Mouse (Mus musculus) frontal cortex, adult 2 months (tissue): ENCODE results near the gene Map3k12. TPM values are rescaled to one million over a fixed set of nuclear protein-coding genes. Genes with fewer than 3 reads are reported as not detected.

Experiments
- DNase-seq, 2 experiments: peaks; one replicate each; pipeline ENCODE4 v3.0.0; 2022; ENCODE audit warnings: low spot score in 1 of 2; ENCODE audit errors: extremely low spot score in 1 of 2
- polyA plus RNA-seq: library from polyadenylated mRNA; depleted of rRNA; stranded (reverse); fragments of >200 nt; gene quantifications from 2 replicates; pipeline ENCODE4 v1.2.3, GENCODE M21; 2012; rRNA removed

The Map3k12 gene
- 83.9 and 90.8 TPM in 2 replicates for polyA plus RNA-seq

GRCm38 (mm10) chr15:102516728-102517404, at the start of gene Map3k12:
Gene Map3k12, minus strand, starts transcription at chr15:102517064.
- peak; percentile 63 to 80 for DNase-seq

GRCm38 (mm10) chr15:102563681-102564080, 46.8 kb upstream of the Map3k12 start:
- no peak for DNase-seq

GRCm38 (mm10) chr15:102563061-102563460, 46.2 kb upstream of the Map3k12 start:
- DNase-seq: no peak

- no peak for DNase-seq
Measured at GRCm38 (mm10) chr15:102562491-102562890, 45.6 kb upstream of the Map3k12 start.

GRCm38 (mm10) chr15:102557580-102557979, 40.7 kb upstream of the Map3k12 start:
- peak in 1 of 2 experiments; percentile 23 for DNase-seq

GRCm38 (mm10) chr15:102555581-102555980, 38.7 kb upstream of the Map3k12 start:
- no peak for DNase-seq

GRCm38 (mm10) chr15:102552599-102552998, 35.7 kb upstream of the Map3k12 start:
- DNase-seq: no peak

GRCm38 (mm10) chr15:102547478-102547877, 30.6 kb upstream of the Map3k12 start:
- DNase-seq: no peak

GRCm38 (mm10) chr15:102546677-102547427, 30.0 kb upstream of the Map3k12 start:
- peak; percentile 86 to 94 for DNase-seq

- DNase-seq: no peak
Measured at GRCm38 (mm10) chr15:102546246-102546645, 29.4 kb upstream of the Map3k12 start.

GRCm38 (mm10) chr15:102544801-102545200, 27.9 kb upstream of the Map3k12 start:
- no peak for DNase-seq

GRCm38 (mm10) chr15:102533926-102534325, 17.1 kb upstream of the Map3k12 start:
- DNase-seq: no peak

- no peak for DNase-seq
Measured at GRCm38 (mm10) chr15:102532106-102532900, 15.4 kb upstream of the Map3k12 start.

GRCm38 (mm10) chr15:102531586-102531985, 14.7 kb upstream of the Map3k12 start:
- no peak for DNase-seq

GRCm38 (mm10) chr15:102530566-102530965, 13.7 kb upstream of the Map3k12 start:
- no peak for DNase-seq

GRCm38 (mm10) chr15:102528396-102528795, 11.5 kb upstream of the Map3k12 start:
- no peak for DNase-seq

GRCm38 (mm10) chr15:102527936-102528335, 11.1 kb upstream of the Map3k12 start:
- DNase-seq: no peak

- no peak for DNase-seq
Measured at GRCm38 (mm10) chr15:102526111-102527002, 9.5 kb upstream of the Map3k12 start.

- peak; percentile 71 to 91 for DNase-seq
Measured at GRCm38 (mm10) chr15:102524892-102525485, 8.1 kb upstream of the Map3k12 start, which contains the start of gene Npff. Gene Npff, minus strand, starts transcription at chr15:102524942.

- no peak for DNase-seq
Measured at GRCm38 (mm10) chr15:102521480-102521879, 4.6 kb upstream of the Map3k12 start.
